Mouse (Mus musculus) kidney, adult 2 months (tissue): ENCODE data around the gene Tbc1d15. TPM values are rescaled to one million over a fixed set of nuclear protein-coding genes. Genes with fewer than 3 reads are reported as not detected.

Source experiments
- DNase-seq: peaks from one replicate; pipeline ENCODE4 v3.0.0; 2021
- H3K27ac ChIP-seq: fragments of 200-500 bp; 2 replicates; pipeline ENCODE4 v1.5.1; 2012; ENCODE audit warnings: low read depth, low read length, control low read depth, inconsistent platforms; ENCODE audit not compliant: insufficient read depth
- H3K27me3 ChIP-seq: fragments of 200-500 bp; replicated peaks from 2 replicates; pipeline ENCODE4 v1.6.1; 2012; ENCODE audit warnings: mild to moderate bottlenecking, moderate library complexity, low read length, inconsistent platforms; ENCODE audit not compliant: control insufficient read depth, insufficient read depth
- H3K36me3 ChIP-seq: fragments of 200-500 bp; 2 replicates; pipeline ENCODE4 v1.6.1; 2012; ENCODE audit warnings: mild to moderate bottlenecking, moderate library complexity, low read length, inconsistent platforms; ENCODE audit not compliant: control insufficient read depth, insufficient read depth
- H3K4me1 ChIP-seq: fragments of 200-500 bp; 2 replicates; pipeline ENCODE4 v1.6.1; 2011; ENCODE audit warnings: low read length; ENCODE audit not compliant: control insufficient read depth, insufficient read depth
- H3K4me3 ChIP-seq: fragments of 200-500 bp; 2 replicates; pipeline ENCODE4 v1.5.1; 2011; ENCODE audit warnings: mild to moderate bottlenecking, low read depth, low read length, control low read depth; ENCODE audit not compliant: insufficient read depth
- CTCF ChIP-seq: fragments of 200-500 bp; conservative IDR thresholded peaks from 2 replicates; pipeline ENCODE4 v1.5.1; 2011; ENCODE audit warnings: low read depth, mild to moderate bottlenecking, control low read depth, low read length, moderate library complexity, mixed read lengths; ENCODE audit not compliant: insufficient read depth, insufficient read length
- POLR2A ChIP-seq: fragments of 200-500 bp; IDR thresholded peaks from one replicate; pipeline ENCODE4 v1.6.1; 2011; ENCODE audit warnings: low read depth, low read length, control low read depth
- WGBS: fragments of 180-500 bp; shearing (Covaris S2); methylation state at CpG from one replicate; pipeline ENCODE4 v1.1.7; 2018; 5-methylcytosine and 5-hydroxymethylcytosine counted together
- polyA plus RNA-seq: library from polyadenylated mRNA; depleted of rRNA; stranded (reverse); fragments of >200 nt; gene quantifications from 2 replicates; pipeline ENCODE4 v1.2.3, GENCODE M21; 2012

Gene Tbc1d15
- polyA plus RNA-seq, 1 experiment: 13.1 TPM

DNA sequence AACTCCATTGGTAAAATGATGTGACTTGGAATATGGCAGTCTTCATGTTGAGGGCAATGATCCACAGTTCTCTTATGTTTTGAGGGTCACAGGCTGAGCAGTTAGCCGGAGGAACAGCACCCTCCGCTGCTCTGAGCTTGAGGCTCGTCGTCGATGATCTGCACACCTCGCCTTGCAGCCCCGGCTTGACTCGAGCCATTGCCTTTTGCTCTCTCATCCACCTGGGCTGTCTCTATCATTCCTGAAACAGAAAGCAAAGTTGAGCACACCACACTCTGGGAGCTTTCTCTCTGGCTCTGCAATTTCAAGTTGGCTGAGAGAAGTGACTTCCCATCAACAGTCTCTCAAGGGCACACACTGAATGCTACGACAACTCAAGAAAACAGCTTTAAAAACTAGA lies 39.4 kb upstream of the Tbc1d15 start:
- 93% methylated on average over 9 of the region's 9 CpGs for WGBS
- Histone ChIP-seq H3K27ac (no peak overlapping the region), H3K4me1 (no peaks in the 10 kb centered on the region), H3K27me3 (no peaks in the 10 kb centered on the region), H3K36me3 (peaks cover 6% of the 10 kb centered on the region), H3K4me3 (no peak overlapping the region)
- no peak for DNase-seq
- no peak for TF ChIP-seq CTCF
- TF ChIP-seq POLR2A: no peak

DNA sequence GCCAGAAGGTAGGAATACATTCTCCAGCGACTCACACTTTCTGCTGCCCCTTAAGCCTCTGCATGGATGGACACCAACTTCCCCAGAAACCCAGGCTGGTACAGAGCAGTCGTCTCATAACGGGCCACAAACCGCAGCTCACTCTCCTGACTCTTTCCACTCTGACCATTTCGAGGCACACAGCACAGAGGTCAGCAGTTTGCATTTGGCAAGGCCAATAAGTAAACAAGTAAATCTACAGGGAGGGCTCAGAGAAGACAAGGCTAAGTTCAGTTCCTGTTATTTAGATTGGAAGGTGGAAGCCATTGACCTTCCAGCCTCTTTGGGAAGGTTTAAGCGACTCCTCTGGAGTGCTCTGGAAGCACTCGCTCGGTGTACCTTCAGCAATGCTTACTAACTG lies 37.6 kb upstream of the Tbc1d15 start:
- Histone ChIP-seq H3K27ac (no peak overlapping the region), H3K4me1 (no peaks in the 10 kb centered on the region), H3K27me3 (no peaks in the 10 kb centered on the region), H3K36me3 (peaks cover 2% of the 10 kb centered on the region), H3K4me3 (no peak overlapping the region)
- WGBS: 70% methylated on average over 8 of the region's 8 CpGs
- no peak for DNase-seq
- TF ChIP-seq CTCF (no peak), POLR2A (no peak)

DNA sequence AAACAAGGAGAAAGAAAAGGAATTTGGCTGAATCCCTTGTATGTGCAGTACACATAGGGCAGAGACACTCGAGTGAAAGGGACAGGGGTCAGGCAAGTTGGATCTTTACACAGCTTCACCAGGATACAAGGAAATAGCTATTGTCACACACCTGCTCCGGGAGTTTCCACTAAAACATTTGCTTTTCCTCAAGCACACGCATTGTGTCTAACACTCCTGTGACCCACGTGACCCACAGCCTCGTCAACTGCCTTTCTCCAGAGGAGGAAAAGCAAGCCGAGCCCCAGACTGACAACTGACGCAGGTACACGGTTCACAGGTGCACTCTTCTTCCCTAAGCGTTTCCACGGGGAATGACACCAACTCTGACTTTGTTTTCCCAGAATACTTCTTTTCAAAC lies 32.9 kb upstream of the Tbc1d15 start:
- 51% methylated on average over 10 of the region's 10 CpGs for WGBS

DNA sequence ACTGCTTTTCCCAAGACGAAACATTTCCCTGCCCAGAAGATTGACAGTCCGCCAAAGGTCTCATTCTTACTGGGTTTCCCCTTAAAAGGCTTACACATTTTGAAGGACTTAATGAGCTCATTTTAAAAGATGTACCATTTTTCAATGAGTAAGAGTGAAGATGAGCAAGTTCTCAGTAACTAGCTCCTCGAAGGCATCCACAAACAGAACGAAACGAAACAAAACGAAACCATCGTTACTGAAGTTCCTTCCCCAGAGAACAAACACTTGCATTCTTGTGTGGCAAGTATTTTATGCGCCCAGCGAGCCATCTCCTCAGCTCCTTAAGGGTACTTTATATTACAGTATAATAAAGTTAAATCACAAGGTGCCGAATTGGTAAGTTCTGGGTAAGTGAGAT lies 30.1 kb upstream of the Tbc1d15 start:
- no peaks in the 10 kb centered on the region for H3K36me3 ChIP-seq
- WGBS: 88% methylated on average over 10 of the region's 10 CpGs
- TF ChIP-seq POLR2A: no peak
- TF ChIP-seq CTCF: no peak

More for the DNA sequence above, 32.9 kb upstream of the Tbc1d15 start:
- Histone ChIP-seq H3K4me3 (no peak overlapping the region), H3K27ac (no peak overlapping the region), H3K27me3 (no peaks in the 10 kb centered on the region), H3K4me1 (no peaks in the 10 kb centered on the region), H3K36me3 (peaks cover 2% of the 10 kb centered on the region; the same call in 1 of the 2 replicates)
- TF ChIP-seq CTCF: no peak
- no peak for TF ChIP-seq POLR2A
- no peak for DNase-seq

DNA sequence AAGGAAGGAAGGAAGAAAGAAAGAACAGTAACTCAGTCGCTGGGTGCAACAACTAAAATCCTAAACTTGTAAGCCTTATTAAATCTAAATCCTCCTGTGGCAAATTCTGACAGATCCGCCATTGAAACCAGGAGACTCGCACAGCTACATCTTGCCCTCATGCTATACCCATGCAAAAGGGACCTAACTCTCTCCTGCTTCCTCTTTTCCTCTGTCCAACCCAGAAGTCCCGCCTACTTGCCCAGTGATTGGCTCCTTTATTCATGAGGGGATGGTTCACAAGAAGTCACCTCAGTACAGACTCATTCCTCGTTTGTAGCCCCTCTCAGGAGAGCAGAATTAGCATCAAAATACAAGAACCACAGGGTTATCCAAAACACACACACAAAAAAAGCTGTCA lies 20.4 kb upstream of the Tbc1d15 start:
- TF ChIP-seq POLR2A (no peak), CTCF (no peak)
- no peaks in the 10 kb centered on the region for H3K36me3 ChIP-seq
- H3K27me3 ChIP-seq: no peaks in the 10 kb centered on the region; the same call in 1 of the 2 replicates
- no peaks in the 10 kb centered on the region for H3K4me1 ChIP-seq
- DNase-seq: no peak
- WGBS: 69% methylated on average over 5 of the region's 5 CpGs
- no peak overlapping the region for H3K4me3 ChIP-seq
- H3K27ac ChIP-seq: no peak overlapping the region

More for the DNA sequence above, 30.1 kb upstream of the Tbc1d15 start:
- Histone ChIP-seq H3K4me1 (no peaks in the 10 kb centered on the region), H3K4me3 (no peak overlapping the region), H3K27me3 (no peaks in the 10 kb centered on the region), H3K27ac (no peak overlapping the region)
- no peak for DNase-seq

DNA sequence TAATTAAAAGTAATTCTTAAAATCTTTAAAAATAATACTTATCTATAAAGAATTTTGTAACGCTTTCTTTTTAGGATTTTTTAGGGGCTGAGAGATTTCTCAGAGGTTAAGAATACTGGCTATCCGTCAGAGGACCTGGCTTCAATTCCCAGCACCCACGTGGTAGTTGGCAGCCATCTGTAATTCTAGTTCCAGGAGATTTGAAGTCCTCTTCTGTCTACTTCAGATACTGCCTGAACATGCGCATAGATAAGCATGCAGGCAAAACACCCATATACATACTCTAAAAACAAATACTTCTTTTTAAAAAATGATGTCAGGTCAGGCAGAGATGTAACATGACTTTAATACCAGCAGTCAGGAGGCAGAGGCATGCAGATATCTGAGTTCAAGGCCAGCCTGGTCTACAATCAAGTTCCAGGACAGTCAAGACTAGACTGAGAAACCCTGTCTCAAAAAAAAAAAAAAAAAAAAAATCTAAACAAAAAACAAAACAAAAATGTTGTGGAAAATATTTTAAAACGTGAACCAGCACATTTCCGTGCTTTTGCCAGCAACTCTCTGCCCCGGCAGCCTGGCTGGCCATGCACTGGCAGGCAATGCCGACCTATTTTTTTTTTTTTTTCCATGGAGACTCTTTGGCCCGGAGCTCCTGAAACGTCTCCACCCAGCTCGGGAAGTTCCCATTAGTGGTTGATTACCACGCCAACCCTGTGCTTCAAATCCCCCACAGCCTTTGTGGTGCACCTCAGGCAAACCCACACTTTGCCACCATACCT lies 19.5 kb upstream of the Tbc1d15 start:
- WGBS: 85% methylated on average over 12 of the region's 12 CpGs
- Histone ChIP-seq H3K4me3 (no peak overlapping the region), H3K4me1 (no peaks in the 10 kb centered on the region), H3K36me3 (no peaks in the 10 kb centered on the region), H3K27me3 (no peaks in the 10 kb centered on the region; the same call in 1 of the 2 replicates), H3K27ac (no peak overlapping the region)
- no peak for TF ChIP-seq POLR2A
- no peak for TF ChIP-seq CTCF
- DNase-seq: no peak

DNA sequence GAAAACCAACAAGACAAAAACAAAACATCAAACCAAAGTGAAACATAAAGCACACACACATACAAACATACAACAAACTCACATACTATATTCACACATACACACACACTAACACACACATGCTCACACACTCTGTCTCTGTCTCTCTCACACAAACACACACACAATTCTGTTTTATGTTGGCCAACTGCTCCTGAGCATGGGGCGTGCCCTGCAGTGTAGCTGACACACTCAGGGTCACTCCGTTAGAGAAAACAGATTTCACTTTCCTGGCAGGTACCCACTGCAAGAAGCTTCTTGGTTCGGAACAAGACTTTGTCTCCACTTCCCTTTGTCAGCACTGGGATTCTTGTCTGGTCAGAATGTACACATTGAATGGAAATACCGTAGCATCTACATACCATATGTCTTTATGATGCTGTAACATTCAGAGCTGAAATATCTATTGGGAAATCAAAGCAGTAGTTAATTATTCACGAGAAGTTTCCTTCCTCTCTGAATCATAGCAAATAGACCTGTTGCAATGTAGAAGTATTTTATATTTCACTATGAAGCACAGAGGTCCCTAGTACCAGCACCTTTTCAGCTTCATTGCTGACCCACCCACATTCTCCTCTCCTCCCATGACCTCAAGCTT lies 11.8 kb upstream of the Tbc1d15 start:
- no peak overlapping the region for H3K27ac ChIP-seq
- DNase-seq: no peak
- H3K36me3 ChIP-seq: no peaks in the 10 kb centered on the region
- no peak overlapping the region for H3K4me3 ChIP-seq
- TF ChIP-seq POLR2A (no peak), CTCF (no peak)
- no peaks in the 10 kb centered on the region for H3K27me3 ChIP-seq
- H3K4me1 ChIP-seq: no peaks in the 10 kb centered on the region
- WGBS: 57% methylated on average over 5 of the region's 5 CpGs
